Mouse (Mus musculus): ENCODE data around the gene Dync1li2.
A peak's percentile ranks its signal among the peaks of the same experiment; 100 is the strongest.

Gene Dync1li2

DNA sequence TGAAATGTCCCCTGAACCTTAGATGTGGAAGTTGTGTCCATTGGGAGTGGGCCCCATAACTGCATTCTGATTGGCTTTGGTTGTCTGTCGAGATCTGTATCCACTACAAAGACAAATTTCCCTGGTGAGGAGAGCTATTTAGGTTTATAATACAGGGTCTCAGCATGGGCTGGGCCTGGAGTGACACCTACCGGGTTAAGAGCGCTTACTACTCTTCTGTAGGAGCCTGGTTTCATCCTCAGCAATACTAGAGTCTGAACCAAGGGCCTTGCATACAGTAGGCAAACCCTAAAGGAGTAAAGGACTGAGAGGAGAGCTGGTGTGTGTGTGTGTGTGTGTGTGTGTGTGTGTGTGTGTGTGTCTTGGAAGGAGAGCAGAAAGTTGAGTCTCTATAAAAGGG, 28.6 kb downstream of the Dync1li2 start:
- DNase-seq (ENCODE audit: low spot score in 2 of 2): no peak

DNA sequence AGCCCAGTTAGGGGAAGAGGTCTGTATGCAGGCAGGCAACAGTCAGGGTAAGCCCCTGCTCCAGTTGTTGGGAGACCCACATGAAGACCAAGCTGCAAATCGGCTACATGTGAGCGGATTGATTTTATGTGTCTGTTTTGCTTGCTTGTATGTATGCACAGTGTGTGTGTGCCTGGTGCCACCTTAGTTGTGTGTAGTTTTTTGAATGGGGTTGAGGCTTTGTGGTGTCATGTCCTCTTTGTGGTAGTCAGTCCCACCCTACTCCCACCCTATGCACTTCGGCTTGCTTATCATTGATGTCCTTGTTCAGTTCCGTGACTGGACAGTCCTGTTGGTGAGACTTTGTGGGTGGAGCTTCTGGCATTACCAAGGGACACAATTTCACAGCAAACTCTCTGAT, 29.1 kb downstream of the Dync1li2 start:
- DNase-seq (ENCODE audit: low spot score in 2 of 2): no peak

DNA sequence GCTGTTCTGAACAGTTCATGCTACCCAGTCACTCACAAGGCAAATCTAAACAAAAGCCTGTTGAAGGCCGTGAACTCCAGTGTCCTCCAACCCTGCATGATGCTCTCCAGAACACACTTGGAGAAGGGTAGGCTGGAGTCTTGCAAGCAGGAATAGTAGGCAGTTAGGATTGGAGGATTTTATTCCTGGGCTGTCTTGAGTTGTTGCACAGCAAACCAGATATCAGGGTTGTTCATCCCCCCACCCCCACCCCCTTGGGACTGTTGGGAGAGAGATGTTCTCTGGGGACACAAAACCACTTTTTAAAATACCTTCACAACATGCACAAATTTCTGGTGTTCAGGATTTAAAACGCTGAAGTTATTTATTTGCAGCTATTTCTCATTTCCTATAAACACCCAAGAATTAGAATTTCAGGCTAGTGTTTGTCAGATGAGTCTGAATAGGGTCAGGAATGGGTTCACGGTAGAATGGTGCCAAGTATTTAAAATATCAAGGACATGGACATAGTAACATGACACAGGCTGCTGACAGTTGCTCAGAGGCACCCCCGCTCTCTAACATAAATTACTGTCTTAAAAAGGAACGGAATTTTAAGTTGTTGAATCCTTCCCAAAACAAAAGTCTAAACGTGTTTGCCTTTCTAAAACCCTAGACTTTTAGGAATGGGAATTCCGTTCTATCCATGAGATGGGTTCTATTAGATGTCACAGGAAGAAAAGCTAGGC, 29.9 kb downstream of the Dync1li2 start:
- no peak for DNase-seq (ENCODE audit: low spot score in 2 of 2)

DNA sequence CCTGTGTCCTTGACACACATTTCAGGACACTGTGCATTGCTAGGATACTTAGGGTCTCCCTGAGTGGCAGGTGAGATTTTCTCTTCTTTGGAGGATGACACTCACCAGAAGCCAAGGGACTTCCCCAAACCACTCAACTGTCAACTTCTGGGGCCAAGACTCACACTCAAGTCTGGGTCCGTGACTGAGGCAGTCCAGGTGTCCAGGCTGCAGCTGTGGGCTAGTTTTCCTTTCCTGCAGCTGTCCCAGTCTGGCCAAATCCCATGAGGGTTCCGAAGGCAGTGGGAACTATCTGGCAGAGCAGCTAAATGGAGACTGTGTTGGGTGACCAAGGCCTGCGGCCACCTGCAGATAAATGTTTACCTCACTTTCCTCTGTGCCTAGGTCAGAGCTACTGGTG, 30.9 kb downstream of the Dync1li2 start:
- no peak for DNase-seq (ENCODE audit: low spot score in 2 of 2)

DNA sequence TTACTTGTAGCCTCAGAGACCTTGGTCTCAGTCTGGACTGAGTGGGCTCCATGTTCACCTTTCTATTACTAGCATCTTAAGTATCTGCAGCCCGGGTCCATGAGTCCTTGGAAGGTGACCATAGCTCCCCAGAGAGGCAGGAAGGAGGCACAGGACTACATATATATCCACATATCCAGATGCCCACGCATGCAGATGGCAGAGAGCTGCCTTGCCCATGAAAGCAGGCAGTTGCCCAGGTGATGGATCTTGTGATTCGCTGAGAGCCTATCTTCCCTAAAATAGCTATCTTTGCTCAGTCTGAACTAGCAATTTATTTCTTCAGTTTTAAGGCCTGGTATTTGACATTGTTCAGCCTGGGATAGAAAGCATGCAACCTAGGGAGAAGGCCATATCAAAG, 31.4 kb downstream of the Dync1li2 start:
- DNase-seq (ENCODE audit: low spot score in 2 of 2): peak; percentile 79 to 89

DNA sequence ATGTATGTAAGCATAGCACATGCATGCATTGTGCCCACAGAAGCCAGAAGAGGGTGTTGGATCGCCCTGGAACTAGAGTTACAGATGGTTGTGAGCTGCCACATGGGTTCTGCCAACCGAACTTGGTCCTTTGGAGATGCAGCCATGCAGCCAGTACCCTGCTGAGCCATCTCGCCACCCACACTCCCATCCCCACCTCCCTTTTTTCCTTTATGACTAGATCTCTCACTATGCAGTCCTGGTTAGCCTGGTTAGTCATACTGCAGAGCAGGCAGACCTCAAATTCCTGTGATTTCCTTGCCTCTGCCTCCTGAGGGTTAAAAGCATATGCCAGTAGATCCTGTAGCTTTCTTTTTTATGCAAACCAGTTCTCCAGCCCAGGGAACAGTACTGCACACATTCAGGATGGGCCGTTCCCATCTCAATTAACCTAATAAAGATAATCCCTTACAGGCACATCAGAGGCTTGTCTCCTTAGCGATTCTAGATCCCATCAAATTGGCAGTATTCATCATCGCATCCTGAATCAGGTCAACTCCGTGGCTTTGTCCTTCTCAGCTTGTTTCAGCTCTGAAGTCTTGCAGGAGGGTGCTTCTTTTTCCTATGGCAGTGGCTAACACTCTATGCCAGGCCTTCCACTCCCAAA, 32.1 kb downstream of the Dync1li2 start:
- peak; percentile 53 to 72 for DNase-seq (ENCODE audit: low spot score in 2 of 2)

DNA sequence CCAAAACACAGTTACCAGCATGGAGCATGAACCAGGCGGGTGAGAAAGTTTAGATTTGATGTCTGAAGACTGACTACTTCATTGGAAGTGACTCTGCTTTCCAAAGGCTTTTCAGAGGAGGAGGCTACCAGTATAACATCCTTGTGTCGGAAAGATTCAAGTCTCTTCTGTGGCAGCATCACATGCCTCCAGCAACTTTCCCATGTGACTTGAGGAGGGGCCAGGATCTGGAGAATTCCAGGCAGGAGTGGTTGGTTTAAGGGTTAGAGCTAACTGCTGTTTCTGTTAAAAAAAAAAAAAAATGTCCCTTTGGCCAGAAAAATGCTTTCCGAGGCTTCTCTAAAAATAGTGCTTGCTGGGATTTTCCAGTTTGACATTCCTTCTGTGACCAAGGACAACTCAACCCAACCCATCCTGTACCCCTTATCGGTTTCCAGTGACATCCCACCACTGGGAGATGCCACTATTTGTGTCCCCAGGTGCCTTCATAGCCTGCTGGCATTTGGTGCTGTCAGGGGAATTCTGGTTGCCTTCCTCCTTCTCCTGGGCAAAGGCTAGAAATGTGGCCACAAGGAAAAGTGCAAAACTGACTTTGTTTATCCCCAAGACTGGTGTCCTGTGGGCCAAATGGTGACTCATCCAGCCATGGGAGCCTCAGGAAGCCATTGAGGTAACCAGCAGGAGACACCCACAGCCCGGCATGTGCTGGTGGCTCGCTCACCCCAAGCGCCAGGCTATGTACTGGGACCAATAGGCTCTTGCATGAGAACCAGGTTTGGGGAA, 34.3 kb downstream of the Dync1li2 start:
- no peak for DNase-seq (ENCODE audit: low spot score in 2 of 2)

DNA sequence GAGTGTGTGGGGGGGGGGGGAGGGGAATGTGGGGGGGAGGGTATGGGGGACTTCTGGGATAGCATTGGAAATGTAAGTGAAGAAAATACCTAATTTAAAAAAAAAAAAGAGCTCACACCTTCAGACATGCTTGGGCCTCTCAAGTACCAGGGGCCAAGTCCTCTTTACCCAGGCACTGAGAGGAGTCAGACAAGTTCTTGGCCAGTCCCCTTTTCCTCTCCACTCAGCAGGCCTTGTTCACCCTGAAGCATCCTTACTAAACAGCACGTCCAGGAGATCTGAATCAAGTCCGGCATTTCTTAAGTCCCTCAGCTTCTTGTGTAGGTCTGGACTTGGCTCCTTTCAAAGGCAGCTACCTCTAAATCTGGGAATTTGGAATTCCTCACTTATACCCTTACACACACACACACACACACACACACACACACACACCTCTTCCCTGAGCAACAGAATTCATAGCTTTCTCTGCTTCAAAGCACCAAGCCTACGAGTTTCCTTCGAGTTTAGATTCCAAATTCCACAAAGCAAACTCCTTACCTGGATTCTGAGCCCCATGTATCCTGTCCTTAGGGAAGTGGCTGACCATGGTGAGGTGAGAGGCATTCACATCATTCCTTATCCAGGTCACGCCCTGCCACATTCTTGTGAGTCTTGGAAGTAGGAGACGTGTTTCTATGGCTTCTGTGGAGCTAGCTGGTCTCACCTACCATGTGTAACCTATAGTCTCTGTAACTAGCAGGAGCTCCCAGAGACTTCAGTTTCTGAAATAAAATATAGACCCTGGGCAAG, 36.3 kb downstream of the Dync1li2 start:
- DNase-seq (ENCODE audit: low spot score in 2 of 2): no peak

DNA sequence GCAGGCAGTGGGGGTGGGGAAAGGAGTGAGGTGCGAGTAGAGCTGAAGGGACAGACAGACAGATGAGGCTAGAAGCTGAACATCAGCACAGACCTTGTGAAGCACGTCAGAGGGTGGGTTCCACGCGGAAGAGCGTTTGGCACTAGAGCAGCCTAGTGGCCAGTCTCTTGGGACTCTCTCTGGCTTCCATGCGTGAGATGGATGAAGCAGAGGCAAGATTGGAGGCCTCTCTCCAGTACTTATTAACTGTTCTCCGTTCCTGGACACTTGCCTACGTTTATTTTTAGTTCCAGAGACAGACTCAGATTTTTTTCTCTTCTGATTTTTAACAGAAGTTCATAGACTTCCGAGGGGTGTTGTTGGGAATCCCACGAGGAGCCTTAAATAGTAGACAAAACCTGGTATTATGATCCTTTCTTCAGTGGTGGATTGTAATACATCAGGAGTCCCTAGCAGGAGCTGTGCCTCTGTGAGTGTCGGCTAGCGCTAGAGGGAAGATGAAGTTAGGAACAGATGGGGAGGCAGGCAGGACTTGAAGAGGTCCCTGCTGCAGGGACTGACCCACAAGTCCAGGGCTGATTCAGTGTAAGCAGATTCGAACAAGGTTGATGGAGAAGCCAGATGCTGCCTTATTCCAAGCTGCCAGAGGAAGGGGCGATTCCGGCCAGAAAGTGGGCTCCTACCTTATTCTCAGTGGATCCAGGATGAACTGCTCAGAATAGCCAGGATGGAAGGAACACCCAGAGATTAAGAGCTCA, 37.2 kb downstream of the Dync1li2 start:
- no peak for DNase-seq (ENCODE audit: low spot score in 2 of 2)

DNA sequence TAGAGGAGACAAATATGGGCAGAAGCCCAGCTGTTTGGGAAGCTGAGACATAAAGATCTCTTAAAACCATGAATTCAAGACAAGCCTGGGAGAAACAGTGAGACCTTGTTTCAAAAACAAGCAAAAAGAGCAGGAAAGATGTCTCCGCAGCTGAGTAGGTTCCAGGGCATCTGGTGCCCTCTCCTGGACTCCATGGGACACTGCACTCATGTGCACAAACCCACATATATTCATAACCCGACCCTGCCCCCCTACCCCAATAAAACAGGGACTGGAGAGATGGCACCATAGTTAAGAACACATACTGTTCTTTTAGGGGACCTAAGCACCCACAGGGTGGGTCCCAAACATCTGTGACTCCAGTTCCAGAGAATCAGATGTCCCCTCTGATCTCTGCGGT, 39.3 kb downstream of the Dync1li2 start:
- no peak for DNase-seq (ENCODE audit: low spot score in 2 of 2)

DNA sequence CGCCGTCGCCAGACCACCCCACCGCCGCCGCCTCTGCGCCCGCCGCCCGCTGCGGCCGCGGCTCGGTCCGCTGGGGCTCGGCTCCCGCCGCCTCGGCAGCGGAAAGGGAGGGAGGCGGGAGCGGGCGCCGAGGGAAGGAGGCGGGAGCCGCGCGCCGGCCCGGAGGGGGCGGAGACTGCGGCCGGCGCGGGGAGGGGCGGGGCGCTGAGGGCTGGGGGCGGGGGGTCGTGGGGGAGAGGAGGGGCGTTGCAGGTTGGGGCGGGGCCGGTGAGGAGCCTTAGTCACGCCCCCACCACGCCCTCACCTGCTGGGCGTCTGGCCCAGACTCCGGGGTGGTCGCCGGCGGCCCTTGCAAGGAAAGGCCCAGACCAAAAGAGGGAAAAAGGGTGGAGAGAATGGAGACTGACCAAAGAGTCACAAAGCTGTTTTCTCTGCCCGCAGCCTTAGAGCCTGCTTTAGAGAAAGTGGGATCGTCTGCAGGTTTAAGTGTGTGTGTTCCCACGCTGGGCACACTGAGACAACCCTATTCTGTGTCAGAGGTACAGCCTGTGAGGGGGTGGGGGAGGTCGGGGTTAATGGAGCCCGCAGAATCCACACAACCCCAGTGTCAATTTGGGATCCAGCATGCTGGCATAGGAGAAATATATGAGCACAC, 47.0 kb downstream of the Dync1li2 start, which contains the start of gene Cmtm4:
Gene Cmtm4 (minus strand): TSS at position 105 of the 655 bp plus-strand sequence.
- DNase-seq (ENCODE audit: low spot score in 2 of 2): no peak

DNA sequence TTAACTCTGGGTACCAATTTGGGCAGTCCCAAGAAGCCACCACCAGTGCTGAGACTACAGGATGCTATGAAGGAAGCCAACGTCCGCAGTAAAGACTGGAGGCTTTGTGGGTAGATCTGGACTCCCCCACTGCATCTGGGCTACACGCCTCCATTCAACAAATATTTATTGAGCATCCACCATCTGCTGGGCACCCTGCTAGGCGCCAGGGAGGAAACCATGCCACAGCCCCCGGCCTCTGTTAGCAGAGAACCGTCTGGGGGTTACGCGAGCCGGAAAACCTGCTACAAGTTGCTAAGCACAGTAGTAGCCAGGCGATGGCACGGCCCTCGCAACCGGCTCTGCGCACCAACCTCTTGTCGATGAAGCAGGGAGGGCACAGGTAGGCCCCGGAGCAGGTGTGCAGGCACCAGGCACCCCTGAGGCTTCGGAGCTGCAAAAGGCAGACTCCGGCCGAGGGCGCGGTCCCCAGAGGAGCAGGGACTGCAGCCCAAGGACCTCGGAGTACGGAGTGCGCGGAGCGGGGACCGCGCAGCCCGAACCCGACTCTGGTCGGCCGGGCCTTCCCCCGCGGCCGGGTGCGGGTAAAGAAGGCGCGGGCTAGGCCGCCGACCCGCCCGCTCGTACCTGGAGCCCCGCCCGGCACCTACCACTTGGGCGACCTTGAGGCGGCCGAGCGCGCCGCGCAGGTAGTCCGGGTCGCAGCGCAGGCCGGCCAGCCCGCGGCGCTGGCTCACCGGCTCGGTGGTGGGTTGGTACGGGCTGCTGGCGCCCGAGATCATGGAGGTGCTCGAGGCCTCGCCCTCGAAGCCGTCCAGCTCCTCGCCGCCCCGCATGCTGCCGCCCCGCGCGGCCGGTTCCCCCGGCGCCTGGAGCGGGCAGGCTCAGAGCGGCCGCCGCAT, 47.8 kb downstream of the Dync1li2 start:
- peak in 1 of 2 experiments; percentile 37 for DNase-seq (ENCODE audit: low spot score in 2 of 2)

DNA sequence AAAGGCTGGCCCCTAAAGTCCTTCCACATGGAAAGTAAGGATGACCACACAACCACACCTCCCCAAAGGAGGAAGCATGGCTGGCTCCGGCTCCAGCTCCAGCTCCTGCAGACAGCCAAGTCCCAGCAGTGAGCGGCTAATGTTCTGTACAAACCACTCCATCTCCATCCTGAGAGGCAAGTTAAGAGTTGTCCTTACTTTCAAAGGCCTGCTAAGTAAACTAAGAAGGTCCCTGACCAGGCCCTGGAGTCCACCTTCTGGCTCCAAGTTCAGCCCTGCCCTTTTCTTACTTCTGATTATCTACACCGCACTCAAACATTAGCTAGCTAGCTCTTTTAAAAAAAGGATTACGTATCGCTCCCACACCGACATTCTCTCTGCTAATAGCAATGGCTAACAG, 49.1 kb downstream of the Dync1li2 start:
- DNase-seq (ENCODE audit: low spot score in 2 of 2): no peak

DNA sequence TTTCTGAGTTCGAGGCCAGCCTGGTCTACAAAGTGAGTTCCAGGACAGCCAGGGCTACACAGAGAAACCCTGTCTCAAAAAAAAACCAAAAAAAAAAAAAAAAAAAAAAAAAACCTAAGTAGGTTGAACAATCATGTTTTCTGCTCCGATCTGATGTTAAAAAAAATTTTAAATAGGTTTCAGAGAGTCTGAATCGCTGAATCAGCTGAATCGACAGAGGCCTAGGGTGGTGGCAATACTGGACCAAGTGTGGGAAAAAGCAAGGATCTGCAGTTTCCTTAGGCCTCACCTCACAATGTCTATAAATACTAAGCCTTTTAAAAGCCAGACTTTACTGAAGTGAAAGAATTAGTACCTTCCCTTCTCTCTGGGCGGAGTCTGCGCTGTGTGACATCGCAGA, 49.7 kb downstream of the Dync1li2 start:
- DNase-seq (ENCODE audit: low spot score in 2 of 2): no peak

DNA sequence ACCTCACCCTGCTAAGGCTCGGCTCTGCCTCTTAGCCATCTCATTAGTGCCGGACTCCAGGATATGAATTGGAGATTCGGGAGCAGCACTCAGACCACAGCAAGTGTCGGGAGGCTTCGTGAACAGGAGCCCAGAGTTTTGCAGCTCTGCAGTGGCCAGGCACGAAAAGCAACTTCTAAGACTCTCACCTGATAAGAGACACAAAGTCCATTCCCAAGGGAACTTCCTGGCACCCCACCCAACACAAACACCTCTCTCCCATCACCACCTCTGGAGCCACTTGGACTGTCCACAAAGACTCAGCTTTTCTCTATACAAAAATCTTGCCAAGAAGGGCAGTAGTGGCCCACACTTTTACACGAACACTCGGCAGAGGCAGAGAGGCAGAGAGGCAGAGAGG, 52.6 kb downstream of the Dync1li2 start:
- no peak for DNase-seq (ENCODE audit: low spot score in 2 of 2)

DNA sequence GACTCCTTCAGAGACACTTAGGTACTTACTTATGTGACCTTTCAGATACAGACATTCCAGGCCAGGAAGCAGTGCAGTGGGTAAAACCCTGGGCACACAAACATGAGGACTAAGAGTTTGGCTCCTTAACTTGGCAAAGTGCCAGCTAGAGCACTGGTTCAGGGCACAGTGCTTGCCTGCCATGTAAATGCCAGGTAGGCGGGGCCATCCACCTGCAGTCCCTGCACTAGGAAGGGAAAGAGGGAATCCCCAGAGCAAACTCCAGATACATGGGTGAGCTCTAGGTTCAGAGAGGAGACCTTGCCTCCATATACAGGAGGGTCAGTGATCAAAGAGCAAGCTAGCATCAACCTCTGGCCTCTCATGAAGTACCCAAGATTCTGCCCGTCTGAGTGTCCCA, 54.9 kb downstream of the Dync1li2 start:
- no peak for DNase-seq (ENCODE audit: low spot score in 2 of 2)

DNA sequence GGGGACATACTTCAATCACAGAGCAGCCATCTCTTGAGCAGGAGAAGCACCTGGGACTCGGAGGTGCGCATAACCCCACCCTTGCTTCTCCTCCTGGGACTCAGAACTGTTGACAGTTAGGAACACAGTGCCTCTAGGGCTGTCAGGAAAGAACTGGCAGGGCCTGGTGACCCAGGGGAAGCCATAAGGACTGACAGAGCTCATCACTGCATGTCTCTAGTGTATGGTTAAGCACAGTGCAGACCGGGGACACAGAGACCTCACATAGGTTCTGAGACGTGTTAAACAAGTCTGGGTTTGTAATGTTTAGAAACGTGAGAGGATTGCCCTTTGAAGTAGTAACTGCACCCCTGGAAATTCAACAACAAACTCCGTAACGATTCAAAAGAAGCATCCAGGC, 55.3 kb downstream of the Dync1li2 start:
- DNase-seq (ENCODE audit: low spot score in 2 of 2): no peak

DNA sequence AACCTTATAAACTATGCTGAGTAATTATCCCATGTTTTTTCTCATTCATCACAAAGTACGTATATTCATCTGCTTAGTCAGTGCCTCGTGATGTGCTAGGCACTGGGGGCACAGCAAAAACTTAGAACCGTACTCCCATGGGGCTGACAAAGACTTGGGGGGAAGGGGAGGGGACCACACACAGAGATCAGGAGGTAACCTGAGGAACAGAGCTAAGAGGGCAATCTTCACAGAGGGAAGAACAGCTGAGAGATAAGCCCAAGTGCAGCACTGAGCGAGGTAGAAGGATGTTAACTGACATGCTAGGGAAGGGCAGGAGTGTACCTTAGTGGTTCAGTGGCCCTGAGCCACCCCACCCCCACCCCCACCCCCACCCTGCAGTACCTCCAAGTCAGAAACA, 56.2 kb downstream of the Dync1li2 start:
- no peak for DNase-seq (ENCODE audit: low spot score in 2 of 2)

DNA sequence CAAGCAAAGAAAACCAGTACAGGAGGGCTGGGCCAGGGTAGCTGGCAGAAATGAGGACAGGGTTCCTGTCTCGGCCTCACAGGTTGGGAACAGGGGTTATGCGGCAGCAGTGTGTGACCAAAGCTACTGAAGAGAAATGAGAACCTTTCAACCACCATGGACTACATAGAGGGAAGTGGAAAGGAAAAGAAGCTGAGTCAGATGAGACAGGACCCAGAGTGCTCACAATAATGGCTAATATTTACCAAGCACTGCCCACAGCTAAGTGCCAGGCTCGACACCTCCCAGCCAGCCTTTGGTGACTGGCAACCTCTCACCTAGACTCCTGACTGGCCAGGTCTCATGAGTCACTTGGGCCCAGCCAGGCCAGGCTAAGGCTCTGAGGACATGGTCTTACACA, 58.9 kb downstream of the Dync1li2 start:
- DNase-seq (ENCODE audit: low spot score in 2 of 2): no peak

DNA sequence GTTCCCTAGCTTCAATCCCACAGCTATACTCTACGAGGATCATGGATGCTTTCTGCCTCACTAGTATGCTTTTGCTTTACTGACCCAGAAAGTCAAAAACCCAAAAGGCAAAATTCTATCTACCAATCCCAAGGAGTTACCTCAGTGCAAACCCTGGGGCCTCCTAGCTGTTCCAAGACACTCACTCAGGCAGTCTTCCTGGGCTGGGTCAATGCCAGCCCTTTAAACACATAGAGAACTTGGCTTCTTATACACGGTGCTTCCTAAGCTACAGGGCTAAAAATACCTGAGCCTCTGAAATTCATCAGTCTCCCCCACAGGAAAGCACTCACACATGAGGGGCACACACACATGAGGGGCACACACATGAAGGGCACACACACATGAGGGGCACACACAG, 59.6 kb downstream of the Dync1li2 start:
- no peak for DNase-seq (ENCODE audit: low spot score in 2 of 2)

Measured in right cerebral cortex, postnatal 36 days (tissue).